Mouse (Mus musculus) limb, embryonic 13.5 days (tissue): Measurements from ENCODE around the gene Aktip. TPM values are rescaled to one million over a fixed set of nuclear protein-coding genes. Genes with fewer than 3 reads are reported as not detected.

Experiments used
- ATAC-seq: fragments of 200-750 bp; cut with Nextera tagmentation; 2 replicates; pipeline ENCODE4 v1.8.0; 2017; ENCODE audit warnings: low read depth, moderate number of reproducible peaks, moderate TSS enrichment; ENCODE audit not compliant: low FRiP score
- H3K27ac ChIP-seq: fragments of 300-500 bp; sonication (generic); 2 replicates; pipeline ENCODE4 v1.5.1; 2015; ENCODE audit warnings: inconsistent platforms, mild to moderate bottlenecking, moderate library complexity
- H3K27me3 ChIP-seq: fragments of 300-500 bp; sonication (generic); 2 replicates; pipeline ENCODE4 v1.6.1; 2015; ENCODE audit warnings: mild to moderate bottlenecking, inconsistent platforms
- H3K36me3 ChIP-seq: fragments of 300-500 bp; sonication (generic); 2 replicates; pipeline ENCODE4 v1.6.1; 2015; ENCODE audit warnings: inconsistent platforms, mild to moderate bottlenecking, moderate library complexity
- H3K4me1 ChIP-seq: fragments of 300-500 bp; sonication (generic); 2 replicates; pipeline ENCODE4 v1.6.1; 2015; ENCODE audit warnings: inconsistent platforms
- H3K4me2 ChIP-seq: fragments of 300-500 bp; sonication (generic); replicated peaks from 2 replicates; pipeline ENCODE4 v1.6.1; 2015; ENCODE audit warnings: inconsistent platforms, mild to moderate bottlenecking, moderate library complexity
- H3K4me3 ChIP-seq: fragments of 300-500 bp; sonication (generic); 2 replicates; pipeline ENCODE4 v1.5.1; 2015; ENCODE audit warnings: moderate library complexity, mild to moderate bottlenecking, inconsistent platforms
- H3K9ac ChIP-seq: fragments of 300-500 bp; sonication (generic); 2 replicates; pipeline ENCODE4 v1.6.1; 2015; ENCODE audit warnings: mild to moderate bottlenecking, inconsistent platforms
- H3K9me3 ChIP-seq: fragments of 300-500 bp; sonication (generic); 2 replicates; pipeline ENCODE4 v1.6.1; 2016; ENCODE audit warnings: inconsistent platforms
- WGBS: fragments of 180-500 bp; shearing (Covaris S2); methylation state at CpG from one replicate; pipeline ENCODE4 v1.1.7; 2015; 5-methylcytosine and 5-hydroxymethylcytosine counted together
- polyA plus RNA-seq: library from polyadenylated mRNA; unstranded; fragments of >200 nt; fragmentation: Nextera tagmentation; extraction: Ambion mirVana; gene quantifications from 2 replicates; pipeline ENCODE4 v1.2.1, GENCODE M21; 2015

The Aktip gene
- polyA plus RNA-seq, 1 experiment from 2014 or later = 53.4 TPM

GRCm38 (mm10) chr8:91070275-91070859 is 129.4 kb downstream of the Aktip start:
- Histone ChIP-seq H3K4me2 (peak overlapping the region; percentile 64), H3K9me3 (no peaks in the 10 kb centered on the region), H3K9ac (peak overlapping the region; percentile 82), H3K27ac (peak overlapping the region; percentile 67), H3K27me3 (no peaks in the 10 kb centered on the region), H3K4me1 (peaks cover 13% of the 10 kb centered on the region), H3K36me3 (peaks cover 2% of the 10 kb centered on the region), H3K4me3 (peak overlapping the region; percentile 64)
- WGBS = 0% methylated on average over 31 of the region's 34 CpGs
- peak; percentile 78 for ATAC-seq

GRCm38 (mm10) chr8:91069834-91070233 is 129.9 kb downstream of the Aktip start, which contains the start of gene Rbl2:
TSS of gene Rbl2 (plus strand) at chr8:91070057.
- Histone ChIP-seq H3K4me3 (peak within 1 kb of the TSS; percentile 64), H3K36me3 (peaks cover 2% of the 10 kb centered on the region; the same call in 1 of the 2 replicates), H3K27me3 (no peaks in the 10 kb centered on the region), H3K4me1 (peaks cover 13% of the 10 kb centered on the region), H3K9ac (peak within 1 kb of the TSS; percentile 82), H3K27ac (peak within 1 kb of the TSS; percentile 67), H3K9me3 (no peaks in the 10 kb centered on the region), H3K4me2 (peak within 1 kb of the TSS; percentile 64)
- 0% methylated on average over 25 of the region's 25 CpGs for WGBS
- peak; percentile 94 for ATAC-seq

- 8% methylated on average over 10 of the region's 10 CpGs for WGBS
- peak; percentile 4; the same call in 1 of the 2 replicates for ATAC-seq
- H3K4me3 ChIP-seq = peak overlapping the region; percentile 64
- no peaks in the 10 kb centered on the region for H3K9me3 ChIP-seq
- peak overlapping the region; percentile 64 for H3K4me2 ChIP-seq
- no peaks in the 10 kb centered on the region for H3K36me3 ChIP-seq
- H3K27ac ChIP-seq = no peak overlapping the region
- H3K4me1 ChIP-seq = peaks cover 13% of the 10 kb centered on the region
- peak overlapping the region; percentile 82 for H3K9ac ChIP-seq
- H3K27me3 ChIP-seq = no peaks in the 10 kb centered on the region
Observed at GRCm38 (mm10) chr8:91069407-91069806, 130.4 kb downstream of the Aktip start.

DNA sequence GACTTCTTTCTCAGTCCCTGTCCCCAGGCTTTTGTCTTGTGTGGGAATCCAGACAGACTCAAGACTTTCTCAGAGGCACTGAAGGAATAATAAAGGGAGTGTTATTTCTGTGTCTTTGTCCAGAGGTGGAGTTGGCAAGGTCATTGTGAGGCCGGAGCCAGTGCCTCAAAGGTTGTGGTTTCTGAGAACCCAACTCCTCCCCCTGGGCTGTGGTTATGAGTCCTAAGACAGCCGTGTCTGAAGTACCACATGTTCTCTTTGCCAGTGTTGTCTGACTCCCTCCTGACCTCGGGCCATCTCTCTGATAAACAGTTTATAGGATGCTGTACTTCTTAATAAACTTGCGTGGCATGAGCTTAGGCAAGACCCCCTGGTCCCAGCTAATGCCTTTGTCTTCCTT is 134.6 kb downstream of the Aktip start:
- Histone ChIP-seq H3K4me2 (no peak overlapping the region), H3K4me3 (no peak overlapping the region), H3K27me3 (no peaks in the 10 kb centered on the region), H3K4me1 (peaks cover 5% of the 10 kb centered on the region; the same call in 1 of the 2 replicates), H3K36me3 (no peaks in the 10 kb centered on the region), H3K9me3 (no peaks in the 10 kb centered on the region), H3K9ac (no peak overlapping the region), H3K27ac (no peak overlapping the region)
- WGBS = 62% methylated on average over 4 of the region's 4 CpGs
- ATAC-seq = no peak

Other genes starting within 250 kb of the Aktip start
- 15.8 and 16.0 TPM in 2 replicates for gene Rbl2, start 129.9 kb downstream of the Aktip start, polyA plus RNA-seq
- 16.4 and 19.1 TPM in 2 replicates for gene Rpgrip1l, start 113.3 kb upstream of the Aktip start, polyA plus RNA-seq
- 98.8 and 106 TPM in 2 replicates for gene Fto, start 113.5 kb upstream of the Aktip start, polyA plus RNA-seq